Mouse (Mus musculus) lung, postnatal 36 days (tissue): Measurements from ENCODE around the gene Vps33a.
A peak's percentile ranks its signal among the peaks of the same experiment; 100 is the strongest.

Experiments
- DNase-seq: peaks from one replicate; pipeline ENCODE4 v3.0.0; 2022; ENCODE audit warnings: mixed read lengths

Gene Vps33a

DNA sequence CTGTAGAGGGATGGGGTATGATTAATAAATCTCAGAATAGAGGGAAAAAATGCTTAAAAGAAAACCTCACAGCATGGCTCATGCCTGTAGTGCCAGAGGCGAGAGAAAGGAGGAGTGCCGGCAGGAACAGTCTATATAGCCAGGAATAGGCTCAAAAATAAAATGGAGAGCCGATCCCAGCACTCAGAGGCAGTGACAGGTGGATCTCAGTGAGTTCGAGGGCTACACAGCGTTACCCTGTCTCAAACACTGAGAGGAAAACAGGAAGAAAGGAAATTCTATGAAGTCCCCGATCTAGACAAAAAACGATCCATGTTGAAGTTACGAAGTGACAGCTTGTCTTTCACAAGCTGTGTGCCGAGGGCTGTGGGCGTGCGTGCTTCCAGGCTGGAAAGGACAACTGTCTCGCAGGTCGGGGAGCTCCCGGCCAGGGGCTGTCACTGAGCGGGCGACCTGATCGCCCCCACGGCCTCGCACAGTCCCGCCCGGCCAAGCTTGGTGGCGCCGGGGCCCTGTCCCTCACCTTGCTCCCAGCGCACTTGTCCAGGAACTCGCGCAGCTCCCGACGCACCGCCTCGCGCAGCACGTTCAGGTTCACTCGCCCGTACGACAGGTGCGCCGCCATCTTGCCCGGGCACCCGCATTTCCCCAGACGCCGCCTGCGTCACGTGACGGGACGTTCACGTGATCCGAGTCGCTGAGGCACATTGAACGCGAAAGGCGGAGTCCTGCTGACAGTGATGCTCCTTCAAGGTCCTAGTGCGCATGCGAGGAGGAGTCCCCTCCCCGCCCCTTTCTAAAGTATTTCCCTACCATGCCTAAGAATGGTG is at the start of gene Vps33a:
Vps33a (minus strand) TSS at position 682 of the 830 bp plus-strand sequence.
- DNase-seq = peak; percentile 99

GRCm38 (mm10) chr5:123622421-123622820 is 49.6 kb upstream of the Vps33a start:
- DNase-seq = no peak

DNA sequence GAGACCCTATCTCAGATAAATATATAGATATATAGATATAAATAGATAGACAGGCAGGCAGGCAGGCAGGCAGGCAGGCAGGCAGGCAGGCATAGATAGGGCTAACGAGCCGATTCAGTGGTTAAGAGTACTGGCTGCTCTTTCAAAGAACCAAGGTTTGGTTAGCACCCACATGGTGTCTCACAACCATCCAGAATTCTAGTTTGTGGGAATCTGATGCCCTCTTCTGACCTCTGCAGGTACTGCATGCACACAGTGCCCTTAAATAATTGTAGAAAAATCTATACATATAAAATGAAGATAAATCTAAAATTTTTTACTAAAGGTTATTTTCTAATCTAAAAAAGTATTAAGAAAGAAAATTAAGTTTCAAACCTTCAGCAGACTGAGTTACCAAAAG is 45.7 kb upstream of the Vps33a start:
- DNase-seq = peak; percentile 48

GRCm38 (mm10) chr5:123614246-123614645 is 41.4 kb upstream of the Vps33a start:
- no peak for DNase-seq

DNA sequence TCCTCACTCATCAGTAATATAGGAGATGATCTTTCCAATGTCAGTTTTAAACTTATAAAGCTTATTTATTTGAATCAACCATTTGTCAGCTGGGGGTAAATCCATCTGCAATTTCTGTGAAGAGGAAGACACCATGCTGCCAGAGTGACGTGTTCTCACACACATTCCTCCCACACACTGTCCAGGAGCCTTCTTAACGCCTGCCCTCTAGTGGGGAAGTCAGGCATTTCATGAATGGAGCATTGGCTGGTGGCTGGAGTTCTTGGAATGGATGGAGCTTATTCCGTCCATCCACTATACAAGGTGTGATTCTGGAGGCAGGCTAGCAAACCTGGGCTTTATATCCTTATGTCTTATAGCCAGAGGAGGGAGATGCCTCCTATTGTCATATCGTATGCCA is 37.0 kb upstream of the Vps33a start:
- peak; percentile 85 for DNase-seq

DNA sequence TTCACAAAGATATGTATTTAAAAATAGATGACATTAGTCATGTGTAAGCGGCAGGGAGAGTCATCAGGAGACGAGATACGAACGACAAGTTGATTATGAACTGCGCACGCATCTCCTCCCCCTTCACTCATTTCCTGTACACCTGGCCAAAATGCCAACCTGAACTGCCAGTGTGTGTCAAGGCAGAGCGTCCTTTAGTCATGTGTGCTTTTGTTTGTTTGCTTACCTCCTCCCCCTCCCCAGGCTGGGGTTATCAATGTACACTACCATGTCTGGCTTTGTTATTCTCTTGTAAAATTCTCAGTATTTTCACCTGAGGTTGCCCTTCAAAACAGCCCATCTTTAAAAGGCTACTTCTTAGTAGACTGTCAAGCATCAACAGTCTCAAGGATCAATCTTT is 36.6 kb upstream of the Vps33a start:
- DNase-seq = no peak

GRCm38 (mm10) chr5:123607211-123607669 is 34.4 kb upstream of the Vps33a start:
- peak; percentile 43 for DNase-seq

- DNase-seq = peak; percentile 24
These were observed 30.7 kb upstream of the Vps33a start for GRCm38 (mm10) chr5:123603496-123603895.

- peak; percentile 48 for DNase-seq
These were observed 29.3 kb upstream of the Vps33a start for GRCm38 (mm10) chr5:123602174-123602573.

- peak; percentile 14 for DNase-seq
These were observed 26.5 kb upstream of the Vps33a start for GRCm38 (mm10) chr5:123599319-123599718.

- no peak for DNase-seq
These were observed 20.9 kb upstream of the Vps33a start for GRCm38 (mm10) chr5:123593622-123594280.

DNA sequence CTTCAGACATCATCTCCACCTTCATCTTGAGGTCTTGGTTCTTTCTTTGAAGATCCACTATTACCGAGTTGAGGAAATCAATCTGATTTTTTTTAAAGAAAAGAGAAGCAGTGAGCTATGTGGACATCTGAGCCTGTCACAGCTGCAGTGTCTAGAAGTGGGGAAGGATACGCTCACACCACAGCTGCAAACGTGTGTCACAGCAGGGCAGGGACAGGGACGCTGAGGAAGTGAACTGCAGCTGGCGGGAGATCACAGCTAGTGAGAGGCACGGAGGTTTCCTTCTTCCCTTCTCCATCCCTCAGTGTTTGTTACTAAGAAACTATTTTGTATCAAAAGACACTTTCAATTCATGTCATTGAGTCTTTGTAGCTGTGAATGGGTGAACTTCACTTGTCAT is 7.2 kb upstream of the Vps33a start:
- no peak for DNase-seq

DNA sequence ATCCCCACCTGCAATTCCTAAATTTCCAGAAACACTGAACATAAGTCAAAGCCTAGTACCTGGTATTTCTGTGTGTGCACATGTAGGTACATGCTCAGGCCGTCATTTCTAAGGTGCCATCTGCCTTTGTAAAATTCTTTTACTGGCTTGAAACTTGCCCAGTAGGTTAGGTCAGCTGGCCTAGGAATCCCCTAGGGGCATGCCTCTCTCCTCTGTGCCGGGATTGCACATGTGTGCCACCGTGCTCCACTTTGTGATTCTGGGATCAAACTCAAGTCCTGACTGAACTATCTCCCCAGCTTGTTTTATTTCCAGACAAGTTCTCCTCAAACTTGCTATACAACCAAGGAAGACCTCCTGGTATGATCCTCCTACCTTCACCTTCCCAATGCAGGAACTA is 3.9 kb upstream of the Vps33a start:
- no peak for DNase-seq

- DNase-seq = no peak
These were observed 524 bp upstream of the Vps33a start for GRCm38 (mm10) chr5:123573362-123573761.

GRCm38 (mm10) chr5:123561128-123561527 is 11.7 kb downstream of the Vps33a start:
- no peak for DNase-seq

DNA sequence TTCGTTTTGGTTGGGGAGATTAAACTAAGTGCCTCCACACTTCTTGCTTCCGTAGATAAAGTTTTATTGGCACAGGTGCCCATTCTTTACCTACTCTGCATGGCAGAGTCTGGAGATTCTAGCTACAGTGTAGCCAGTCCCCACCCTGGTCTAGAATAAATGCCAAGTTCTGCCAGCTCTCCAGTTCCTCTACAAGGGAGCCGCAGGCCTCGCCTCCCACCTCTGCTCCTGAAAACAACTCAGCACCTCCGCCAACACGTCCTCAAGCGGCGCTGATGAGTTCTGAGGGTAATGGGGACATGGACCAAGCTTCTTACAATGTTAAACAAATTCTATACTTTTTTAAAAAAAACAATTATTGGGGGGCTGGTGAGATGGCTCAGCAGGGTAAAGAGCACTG is 13.2 kb downstream of the Vps33a start:
- no peak for DNase-seq

GRCm38 (mm10) chr5:123556451-123556850 is 16.4 kb downstream of the Vps33a start:
- peak; percentile 8 for DNase-seq

DNA sequence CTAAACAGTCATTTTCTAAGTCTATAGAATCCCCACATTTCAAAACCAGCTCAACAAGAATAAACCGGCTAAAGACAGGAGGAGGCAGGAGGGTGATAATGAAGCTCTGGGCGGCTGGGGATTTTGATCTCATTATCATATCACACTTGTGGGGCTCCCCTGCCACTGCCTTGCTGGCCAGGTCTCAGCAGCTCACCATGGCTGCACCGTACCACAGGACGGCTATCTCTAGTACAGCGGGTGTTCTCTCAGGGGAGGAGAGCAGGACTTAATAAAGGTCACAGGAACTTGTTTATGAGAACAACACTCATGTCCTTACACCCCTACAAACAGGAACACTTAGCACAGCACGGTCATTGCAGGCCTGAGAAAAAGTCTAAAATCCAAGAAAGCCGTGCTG is 17.1 kb downstream of the Vps33a start:
- no peak for DNase-seq

GRCm38 (mm10) chr5:123533801-123534200 is 39.0 kb downstream of the Vps33a start:
- DNase-seq = no peak

DNA sequence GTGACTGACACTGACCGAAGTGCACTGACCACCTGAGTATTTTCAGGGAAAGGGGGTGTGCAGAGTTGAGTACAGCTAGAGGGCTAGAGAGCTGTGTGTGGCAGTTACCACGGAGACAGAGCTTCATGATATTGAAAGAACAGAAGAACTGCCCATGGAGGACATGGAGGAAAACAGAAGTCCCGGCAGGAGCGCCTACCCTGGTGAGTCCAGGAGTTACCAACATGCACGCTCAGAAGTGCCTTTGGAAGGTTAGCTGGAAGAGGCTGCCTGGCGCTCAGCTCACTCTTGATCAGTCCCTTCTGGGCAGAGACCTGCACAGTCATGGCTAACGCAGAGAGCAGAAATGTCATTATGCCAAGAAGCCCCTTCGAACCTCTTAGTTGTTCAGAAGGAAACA is 42.8 kb downstream of the Vps33a start:
- DNase-seq = no peak

- DNase-seq = no peak
These were observed 44.2 kb downstream of the Vps33a start for GRCm38 (mm10) chr5:123528641-123529040.

- no peak for DNase-seq
These were observed 46.8 kb downstream of the Vps33a start for GRCm38 (mm10) chr5:123525916-123526495.

GRCm38 (mm10) chr5:123525281-123525680 is 47.6 kb downstream of the Vps33a start, which contains the start of gene Gm49027:
Gene Gm49027, minus strand, starts transcription at chr5:123525488.
- DNase-seq = peak; percentile 37

DNA sequence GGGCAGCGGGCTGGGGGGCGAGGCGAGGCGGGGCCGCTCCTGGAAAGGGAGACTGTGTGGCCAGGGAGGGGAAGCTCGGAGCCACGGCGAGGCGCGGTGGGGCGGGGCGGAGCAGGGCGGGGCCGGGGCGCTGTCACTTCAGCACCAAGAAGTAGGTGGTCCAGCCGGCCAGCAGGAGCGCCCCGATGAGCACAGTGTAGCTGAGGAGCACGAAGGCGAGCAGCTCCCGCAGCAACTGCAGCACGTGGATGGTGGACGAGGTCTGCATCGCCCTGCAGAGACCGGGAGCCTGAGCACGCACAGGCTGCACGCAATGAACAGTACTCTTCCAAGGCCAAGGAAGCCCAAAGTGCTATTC is 48.5 kb downstream of the Vps33a start:
- DNase-seq = no peak
